Mouse (Mus musculus): Measurements from ENCODE around the gene V1ra8.
"Not testable (repeated sequence)": the region's sequence is repeated elsewhere in the genome, so short reads cannot be mapped to it uniquely, and the experiment has no call there.

Gene V1ra8

GRCm38 (mm10) chr6:90202493-90202892, at the start of gene V1ra8:
TSS of gene V1ra8 (plus strand) at chr6:90202793.
- not testable (repeated sequence) for DNase-seq (ENCODE audit: low spot score)

DNA sequence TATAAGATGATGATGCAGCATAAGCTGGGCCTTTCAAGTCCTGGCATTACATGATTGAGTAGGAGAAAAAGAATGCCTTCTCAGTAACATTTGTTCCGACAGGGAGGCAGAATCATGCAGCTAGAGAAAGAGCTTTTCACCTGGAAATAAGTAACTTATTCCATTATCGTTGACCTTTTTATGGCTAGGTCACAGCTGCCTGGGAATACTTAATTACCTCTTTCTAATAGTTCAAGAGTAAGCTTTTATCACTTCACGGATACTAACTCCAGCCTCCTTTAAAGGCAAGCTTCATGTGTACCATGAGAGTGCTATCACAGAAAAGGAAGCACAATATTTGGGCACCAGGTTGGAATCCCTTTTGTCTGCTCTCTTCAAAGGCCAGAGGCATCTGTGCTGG, 42.5 kb upstream of the V1ra8 start:
- no peak for DNase-seq (ENCODE audit: low spot score)

DNA sequence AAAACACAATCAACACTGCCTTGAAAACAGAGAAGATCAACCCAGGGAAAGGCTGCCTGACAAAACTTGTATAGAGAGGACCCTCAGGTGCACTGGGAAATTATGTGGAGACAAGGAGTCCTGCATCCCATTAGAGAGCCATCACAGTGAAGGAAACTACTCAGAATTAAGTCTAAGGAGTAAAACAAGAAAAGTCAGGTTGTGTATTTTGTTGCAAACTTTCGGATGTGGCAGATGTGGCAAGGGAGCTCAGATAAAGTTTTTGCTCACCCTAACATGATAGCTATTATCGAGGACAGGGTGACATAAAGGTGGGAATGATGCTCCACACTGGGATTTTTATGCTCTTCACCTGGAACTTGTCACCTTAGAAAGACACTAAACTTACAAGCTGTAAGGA, 28.1 kb upstream of the V1ra8 start, which contains the start of gene Vmn1r52:
Gene Vmn1r52, plus strand, starts transcription at position 301 of the 400 bp plus-strand sequence.
- DNase-seq (ENCODE audit: low spot score), result no peak

- DNase-seq (ENCODE audit: low spot score), result no peak
Observed at GRCm38 (mm10) chr6:90224338-90224737, 21.7 kb downstream of the V1ra8 start, which contains the start of gene Vmn1r53. TSS of gene Vmn1r53 (minus strand) at chr6:90224438.

DNA sequence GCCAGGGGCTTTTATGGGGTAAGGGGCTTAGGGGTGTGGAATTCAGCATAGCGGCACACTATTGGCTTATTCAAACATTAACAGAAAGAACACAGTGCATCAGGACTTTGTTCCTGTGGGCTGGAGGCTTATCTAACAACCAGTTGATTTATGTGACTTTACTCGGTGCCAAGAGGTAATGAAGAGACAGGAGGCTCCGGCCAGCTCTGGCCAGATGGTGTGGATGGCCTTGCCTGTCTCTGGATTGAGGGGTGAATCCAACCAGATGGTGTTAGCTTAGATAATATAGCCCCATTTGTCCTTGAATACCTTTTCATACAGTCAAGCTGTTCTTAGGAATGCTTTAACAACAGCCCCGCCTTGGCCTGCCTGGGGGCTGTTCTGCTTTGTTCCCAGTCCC, 29.5 kb downstream of the V1ra8 start:
- not testable (repeated sequence) for DNase-seq (ENCODE audit: low spot score)

GRCm38 (mm10) chr6:90232681-90233080, 30.1 kb downstream of the V1ra8 start:
- no peak for DNase-seq (ENCODE audit: low spot score)

DNA sequence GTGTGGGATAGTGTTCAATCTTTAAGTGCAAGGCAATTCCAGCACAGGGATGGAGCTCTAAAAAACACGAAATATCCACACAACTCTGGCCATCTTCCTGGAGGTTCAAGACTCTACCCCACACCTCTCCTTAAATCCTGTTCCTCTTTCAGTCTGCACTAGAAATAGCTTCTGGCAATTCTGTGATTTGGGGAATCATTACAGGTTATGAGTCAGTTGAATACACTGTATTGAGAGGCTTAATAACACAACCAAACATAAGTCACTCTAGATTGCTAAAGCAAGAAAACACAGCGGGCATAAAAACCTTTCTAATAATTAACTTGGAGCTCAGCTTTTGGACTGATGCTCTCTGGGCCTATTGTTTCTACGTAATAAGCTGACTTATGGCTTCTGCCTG, 41.4 kb downstream of the V1ra8 start:
- DNase-seq (ENCODE audit: low spot score), result no peak

DNA sequence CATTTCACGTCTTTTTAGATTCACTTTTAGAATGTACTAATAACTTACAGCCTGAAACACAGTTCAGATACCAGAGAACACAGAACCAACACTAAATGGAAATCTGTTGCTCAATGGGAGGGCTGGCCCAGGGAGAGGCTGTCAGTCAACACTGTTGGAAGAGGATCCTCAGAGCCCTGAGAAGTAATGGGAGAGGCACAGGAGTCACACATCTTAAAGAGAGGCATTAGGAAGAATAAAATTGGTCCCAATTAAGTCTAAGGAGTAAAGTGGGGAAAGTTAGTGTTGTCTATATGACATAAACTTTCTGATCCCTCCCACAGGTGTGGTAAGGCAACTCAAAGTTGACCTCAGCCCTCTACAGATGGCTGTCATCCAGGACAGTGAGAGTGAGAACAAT, 43.4 kb downstream of the V1ra8 start, which contains the start of gene Vmn1r54:
Gene Vmn1r54, plus strand, starts transcription at position 301 of the 400 bp plus-strand sequence.
- DNase-seq (ENCODE audit: low spot score), result no peak

Data from MN1 (cell line).